Mouse (Mus musculus) liver, postnatal 0 days (tissue): ENCODE measurements around the gene Gabrr1. TPM values are rescaled to one million over a fixed set of nuclear protein-coding genes. Genes with fewer than 3 reads are reported as not detected.
"Not testable (repeated sequence)": the region's sequence is repeated elsewhere in the genome, so short reads cannot be mapped to it uniquely, and the experiment has no call there.

ENCODE experiments used
- ATAC-seq: fragments of 200-750 bp; cut with Nextera tagmentation; 2 replicates; pipeline ENCODE4 v1.8.0; 2017; ENCODE audit warnings: mild to moderate bottlenecking, moderate library complexity
- DNase-seq: peaks from one replicate; pipeline ENCODE4 v3.0.0-alpha.2; 2016
- H3K27ac ChIP-seq: fragments of 300-500 bp; sonication (generic); 2 replicates; pipeline ENCODE4 v1.5.1; 2014; ENCODE audit warnings: antibody characterized with exemption, moderate library complexity, mild to moderate bottlenecking, low read depth
- H3K27me3 ChIP-seq: fragments of 300-500 bp; sonication (generic); 2 replicates; pipeline ENCODE4 v1.6.1; 2014; ENCODE audit warnings: low read length, control low read depth, mixed read lengths; ENCODE audit not compliant: insufficient read depth
- H3K36me3 ChIP-seq: fragments of 300-500 bp; sonication (generic); replicated peaks from 2 replicates; pipeline ENCODE4 v1.6.1; 2014; ENCODE audit warnings: mild to moderate bottlenecking, control low read depth, low read length, moderate library complexity, mixed read lengths; ENCODE audit not compliant: insufficient read depth
- H3K4me1 ChIP-seq: fragments of 300-500 bp; sonication (generic); 2 replicates; pipeline ENCODE4 v1.6.1; 2014; ENCODE audit warnings: antibody characterized with exemption, mild to moderate bottlenecking, control low read depth; ENCODE audit not compliant: insufficient read depth
- H3K4me2 ChIP-seq: fragments of 300-500 bp; sonication (generic); 2 replicates; pipeline ENCODE4 v1.6.1; 2014; ENCODE audit warnings: low read depth, mild to moderate bottlenecking, low read length, moderate library complexity, mixed read lengths
- H3K4me3 ChIP-seq: fragments of 300-500 bp; sonication (generic); 2 replicates; pipeline ENCODE4 v1.5.1; 2014; ENCODE audit warnings: low read depth, low read length
- H3K9ac ChIP-seq: fragments of 300-500 bp; sonication (generic); replicated peaks from 2 replicates; pipeline ENCODE4 v1.6.1; 2014; ENCODE audit warnings: mild to moderate bottlenecking, moderate library complexity
- H3K9me3 ChIP-seq: fragments of 300-500 bp; sonication (generic); 2 replicates; pipeline ENCODE4 v1.6.1; 2016; ENCODE audit warnings: mild to moderate bottlenecking, control low read depth, low read length, mixed read lengths
- CTCF ChIP-seq: sonication (generic); IDR thresholded peaks from 2 replicates; pipeline ENCODE4 v1.5.1; 2016; ENCODE audit warnings: antibody characterized with exemption, low read depth
- EP300 ChIP-seq: IDR thresholded peaks from 2 replicates; pipeline ENCODE4 v1.6.1; 2016; ENCODE audit warnings: antibody characterized with exemption, low read depth, mild to moderate bottlenecking
- WGBS: fragments of 180-500 bp; shearing (Covaris S2); extraction: QIAGEN DNeasy Blood & Tissue Kit; methylation state at CpG from one replicate; pipeline ENCODE4 v1.1.7; 2014; ENCODE audit not compliant: insufficient replicate concordance; 5-methylcytosine and 5-hydroxymethylcytosine counted together
- polyA plus RNA-seq: library from polyadenylated mRNA; unstranded; fragments of >200 nt; fragmentation: Nextera tagmentation; extraction: Ambion mirVana; gene quantifications from 2 replicates; pipeline ENCODE4 v1.2.1, GENCODE M21; 2015

Gabrr1 gene
- polyA plus RNA-seq, 1 experiment from 2014 or later = not detected

DNA sequence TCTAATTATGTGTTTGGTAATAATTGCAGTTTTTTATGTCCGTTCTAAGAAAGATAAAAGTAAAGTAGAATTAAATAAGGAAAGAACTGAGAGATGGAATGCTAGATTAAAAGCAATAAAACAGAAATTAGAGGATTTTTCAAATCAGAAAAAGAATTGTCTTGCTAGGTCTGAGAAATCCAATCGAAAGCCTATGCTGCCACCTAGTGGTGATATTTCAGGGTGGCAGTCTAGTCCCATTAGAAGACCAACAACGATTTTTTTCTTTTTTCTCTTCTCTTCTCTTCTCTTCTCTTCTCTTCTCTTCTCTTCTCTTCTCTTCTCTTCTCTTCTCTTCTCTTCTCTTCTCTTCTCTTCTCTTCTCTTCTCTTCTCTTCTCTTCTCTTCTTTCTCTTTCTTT, 13.2 kb upstream of the Gabrr1 start:
- H3K27me3 ChIP-seq, H3K36me3 ChIP-seq, H3K9me3 ChIP-seq, H3K4me3 ChIP-seq, ATAC-seq, H3K4me1 ChIP-seq, H3K4me2 ChIP-seq, H3K27ac ChIP-seq, H3K9ac ChIP-seq: not testable (repeated sequence)
- TF ChIP-seq CTCF = peak; percentile 79
- peak; percentile 81 for DNase-seq
- 4% methylated on average over 3 of the region's 3 CpGs for WGBS

DNA sequence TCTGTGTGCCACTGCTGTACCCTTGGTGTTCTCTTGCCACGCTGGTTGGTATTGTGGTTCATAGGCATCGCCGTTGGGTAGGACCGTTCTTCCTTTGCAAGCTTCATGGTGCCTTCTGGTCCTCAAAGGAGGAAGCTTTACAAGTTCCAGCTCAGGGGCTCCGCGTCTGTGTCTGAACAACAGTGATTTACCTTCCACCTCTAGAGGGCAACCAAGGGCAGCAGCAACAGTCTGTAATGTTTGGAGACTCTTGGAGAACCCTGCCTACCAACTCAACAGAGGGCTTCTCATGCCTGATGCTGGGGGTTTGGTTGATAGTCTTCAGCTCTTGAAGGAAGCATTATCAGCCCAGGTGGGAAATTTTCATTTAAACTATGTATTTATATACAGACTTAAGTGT, 7.8 kb upstream of the Gabrr1 start:
- no peak overlapping the region for H3K4me2 ChIP-seq
- DNase-seq (peak; percentile 37), ATAC-seq (no peak)
- WGBS = 54% methylated on average over 6 of the region's 6 CpGs
- TF ChIP-seq CTCF (peak; percentile 69), EP300 (no peak)
- no peaks in the 10 kb centered on the region for H3K4me1 ChIP-seq
- H3K36me3 ChIP-seq = no peaks in the 10 kb centered on the region
- no peaks in the 10 kb centered on the region for H3K9me3 ChIP-seq
- no peak overlapping the region for H3K9ac ChIP-seq
- no peak overlapping the region for H3K27ac ChIP-seq
- H3K4me3 ChIP-seq = no peak overlapping the region
- H3K27me3 ChIP-seq = no peaks in the 10 kb centered on the region

GRCm38 (mm10) chr4:33125409-33126084, 6.8 kb upstream of the Gabrr1 start:
- Histone ChIP-seq H3K4me1 (no peaks in the 10 kb centered on the region), H3K4me3 (no peak overlapping the region), H3K27ac (no peak overlapping the region), H3K4me2 (no peak overlapping the region), H3K9me3 (no peaks in the 10 kb centered on the region), H3K9ac (no peak overlapping the region), H3K27me3 (no peaks in the 10 kb centered on the region), H3K36me3 (no peaks in the 10 kb centered on the region)
- ATAC-seq (peak; percentile 70), DNase-seq (peak; percentile 25)
- WGBS = 71% methylated on average over 10 of the region's 10 CpGs
- TF ChIP-seq CTCF (no peak), EP300 (no peak)

DNA sequence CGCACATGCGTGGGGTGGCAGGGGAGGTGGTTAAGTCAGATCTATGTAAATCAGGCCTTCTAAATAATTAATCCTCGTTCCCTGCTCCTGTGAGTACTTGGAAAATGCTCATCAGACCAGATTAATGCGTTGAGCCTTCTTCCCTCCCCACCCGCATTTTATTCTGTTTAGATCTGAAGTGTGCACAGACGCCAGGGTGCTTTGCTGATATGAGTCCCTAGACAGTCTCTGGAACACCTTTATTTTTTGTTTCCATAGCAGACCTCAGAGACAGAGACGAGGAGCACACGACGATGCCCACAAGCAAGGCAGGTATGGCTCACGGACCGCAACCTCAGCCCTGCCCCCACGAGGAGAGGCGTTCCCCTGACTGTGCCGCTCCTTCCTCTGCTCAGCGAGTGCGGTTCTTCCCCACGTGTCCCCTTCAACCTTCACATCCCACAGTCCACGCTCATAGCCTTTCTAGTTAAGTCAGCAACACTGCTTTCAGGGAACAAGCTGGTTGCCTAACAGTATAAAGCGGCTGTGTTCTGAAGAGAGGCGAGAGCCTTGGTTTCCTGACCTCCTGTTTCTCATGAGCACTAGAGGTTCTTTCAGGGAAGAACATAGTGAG, 14.5 kb downstream of the Gabrr1 start:
- no peaks in the 10 kb centered on the region for H3K36me3 ChIP-seq
- ATAC-seq (no peak), DNase-seq (no peak)
- WGBS = 34% methylated on average over 20 of the region's 20 CpGs
- no peaks in the 10 kb centered on the region for H3K4me1 ChIP-seq
- H3K4me2 ChIP-seq = no peak overlapping the region
- TF ChIP-seq EP300 = no peak
- TF ChIP-seq CTCF = no peak
- H3K9ac ChIP-seq = no peak overlapping the region
- no peak overlapping the region for H3K4me3 ChIP-seq
- H3K9me3 ChIP-seq = no peaks in the 10 kb centered on the region
- no peak overlapping the region for H3K27ac ChIP-seq
- no peaks in the 10 kb centered on the region for H3K27me3 ChIP-seq

DNA sequence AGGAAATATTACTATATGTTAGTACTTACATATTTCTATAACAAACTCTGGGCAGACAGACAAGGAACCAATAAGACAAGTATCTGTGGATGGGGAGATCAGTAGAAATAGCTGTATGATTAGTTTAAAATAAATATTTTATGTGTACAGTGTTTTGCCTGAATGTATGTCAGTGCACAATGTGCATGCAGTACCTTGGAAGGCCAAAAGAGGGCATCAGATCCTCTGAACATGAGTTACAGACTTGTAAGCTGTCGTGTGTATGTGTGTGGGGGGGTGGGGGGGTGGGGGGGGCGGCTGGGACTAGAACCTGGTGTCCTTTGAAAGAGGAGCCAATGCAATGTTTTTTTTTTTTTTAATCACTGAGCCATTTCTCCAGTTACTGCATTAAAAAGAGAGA, 15.5 kb downstream of the Gabrr1 start:
- peak; percentile 72 for DNase-seq
- 6% methylated on average over 2 of the region's 2 CpGs for WGBS
- TF ChIP-seq CTCF (peak; percentile 75), EP300 (no peak)
- H3K27ac ChIP-seq = no peak overlapping the region
- no peaks in the 10 kb centered on the region for H3K27me3 ChIP-seq
- no peak for ATAC-seq
- H3K4me1 ChIP-seq = no peaks in the 10 kb centered on the region
- H3K4me3 ChIP-seq = no peak overlapping the region
- no peaks in the 10 kb centered on the region for H3K36me3 ChIP-seq
- no peak overlapping the region for H3K9ac ChIP-seq
- no peaks in the 10 kb centered on the region for H3K9me3 ChIP-seq
- no peak overlapping the region for H3K4me2 ChIP-seq

DNA sequence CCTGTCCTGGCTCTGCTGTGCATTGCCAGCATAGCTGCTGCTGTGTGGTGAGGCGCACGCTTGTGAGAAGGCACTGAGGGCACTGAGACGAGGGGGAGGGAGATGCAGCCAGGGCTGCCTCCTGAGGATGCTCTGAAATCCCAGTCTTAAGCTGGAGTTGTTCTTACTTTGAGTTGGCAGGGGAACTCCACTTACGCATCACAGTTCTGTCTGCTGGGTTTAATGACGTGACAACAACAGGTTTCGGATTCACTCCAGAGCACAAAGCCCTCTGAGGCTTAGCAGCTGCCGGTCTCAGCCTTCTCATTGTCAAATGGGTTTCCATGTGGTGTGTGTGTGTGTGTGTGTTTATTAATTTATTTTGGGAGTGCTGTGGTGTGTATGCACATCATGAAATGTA, 16.8 kb downstream of the Gabrr1 start:
- Histone ChIP-seq H3K9ac (no peak overlapping the region), H3K27me3 (no peaks in the 10 kb centered on the region)
- no peak for ATAC-seq

More for the DNA sequence above, 16.8 kb downstream of the Gabrr1 start:
- H3K4me2 ChIP-seq = no peak overlapping the region
- H3K36me3 ChIP-seq = no peaks in the 10 kb centered on the region
- H3K9me3 ChIP-seq = no peaks in the 10 kb centered on the region
- H3K27ac ChIP-seq = no peak overlapping the region
- 74% methylated on average over 7 of the region's 7 CpGs for WGBS
- no peak for DNase-seq
- TF ChIP-seq EP300 = no peak
- TF ChIP-seq CTCF = no peak
- no peak overlapping the region for H3K4me3 ChIP-seq
- H3K4me1 ChIP-seq = no peaks in the 10 kb centered on the region
